Mouse (Mus musculus): ENCODE data around the gene Olfr159. TPM values are rescaled to one million over a fixed set of nuclear protein-coding genes. Genes with fewer than 3 reads are reported as not detected.

The Olfr159 gene
- total RNA-seq, 2 experiments from 2014 or later = not detected

DNA sequence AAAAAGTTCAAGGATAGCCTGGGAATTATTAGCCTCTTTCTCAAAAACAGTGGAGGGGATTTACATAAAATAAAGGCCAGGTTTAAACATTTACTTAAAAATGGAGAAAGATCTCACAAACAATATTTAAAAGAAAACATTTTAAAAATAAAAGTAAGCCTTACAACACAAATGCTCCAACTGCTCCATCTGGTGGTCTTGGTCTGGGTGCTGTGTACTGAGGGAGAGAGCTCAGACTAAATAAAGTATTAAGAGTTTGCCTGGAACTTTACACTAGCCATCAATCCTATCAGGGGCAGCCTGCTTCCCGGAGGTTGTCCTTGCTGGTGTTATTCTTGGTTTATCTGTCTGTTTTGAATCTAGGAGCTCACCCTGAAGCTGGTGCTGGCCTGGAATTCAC, 27.7 kb downstream of the Olfr159 start:
- peak; percentile 73 for TF ChIP-seq CTCF (conservative IDR thresholded peaks at IDR 0.05)
- H3K27ac ChIP-seq = no peak overlapping the region
- DNase-seq (ENCODE audit: low spot score in 2 of 2) = no peak

DNA sequence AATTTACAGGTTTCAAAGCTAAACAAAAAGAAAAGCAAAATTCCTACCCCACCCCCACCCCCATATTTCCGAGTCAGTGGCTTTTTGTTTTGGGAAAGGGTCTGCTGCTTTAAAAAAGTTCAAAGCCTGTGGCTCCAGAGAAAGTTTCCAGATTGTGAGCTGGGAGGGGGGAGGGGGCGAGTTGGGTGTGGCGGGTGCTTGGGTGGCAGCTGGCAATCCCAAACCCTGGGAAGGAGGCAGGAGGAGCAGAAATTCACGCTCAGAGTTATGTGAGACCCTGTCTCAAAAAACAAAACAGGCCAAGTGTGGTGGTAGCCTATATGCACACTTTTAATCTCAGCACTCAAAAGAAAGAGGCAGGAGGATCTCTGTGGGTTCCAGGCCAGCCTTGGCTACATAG, 28.2 kb downstream of the Olfr159 start:
- no peak for TF ChIP-seq CTCF (conservative IDR thresholded peaks at IDR 0.05)
- no peak for DNase-seq (ENCODE audit: low spot score in 2 of 2)

More for the DNA sequence above, 27.7 kb downstream of the Olfr159 start:
- no peak overlapping the region for H3K4me3 ChIP-seq

DNA sequence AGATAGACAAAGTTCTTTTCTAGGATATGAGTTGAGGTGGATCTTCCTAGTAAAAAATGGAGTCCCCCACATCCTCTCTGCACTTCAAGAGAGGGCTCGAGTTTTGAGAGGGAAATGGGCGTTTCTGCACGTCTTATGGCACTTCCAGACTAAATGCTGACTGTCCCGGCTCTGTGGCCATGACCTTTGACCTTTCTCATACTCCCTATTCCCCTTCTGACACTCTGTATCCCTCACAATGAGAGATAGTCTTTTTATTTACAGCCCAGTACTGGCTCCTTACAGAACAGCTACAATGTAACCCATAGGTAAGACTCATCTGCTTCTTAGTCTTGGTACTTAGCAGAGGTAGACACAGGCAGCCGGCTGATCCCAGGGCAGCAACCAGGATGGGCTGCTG, 29.3 kb downstream of the Olfr159 start:
- no peak for DNase-seq (ENCODE audit: low spot score in 2 of 2)
- TF ChIP-seq CTCF (conservative IDR thresholded peaks at IDR 0.05) = no peak
- H3K27ac ChIP-seq = no peak overlapping the region
- H3K4me3 ChIP-seq = no peak overlapping the region

More for the DNA sequence above, 28.2 kb downstream of the Olfr159 start:
- Histone ChIP-seq H3K27ac (no peak overlapping the region), H3K4me3 (no peak overlapping the region)

DNA sequence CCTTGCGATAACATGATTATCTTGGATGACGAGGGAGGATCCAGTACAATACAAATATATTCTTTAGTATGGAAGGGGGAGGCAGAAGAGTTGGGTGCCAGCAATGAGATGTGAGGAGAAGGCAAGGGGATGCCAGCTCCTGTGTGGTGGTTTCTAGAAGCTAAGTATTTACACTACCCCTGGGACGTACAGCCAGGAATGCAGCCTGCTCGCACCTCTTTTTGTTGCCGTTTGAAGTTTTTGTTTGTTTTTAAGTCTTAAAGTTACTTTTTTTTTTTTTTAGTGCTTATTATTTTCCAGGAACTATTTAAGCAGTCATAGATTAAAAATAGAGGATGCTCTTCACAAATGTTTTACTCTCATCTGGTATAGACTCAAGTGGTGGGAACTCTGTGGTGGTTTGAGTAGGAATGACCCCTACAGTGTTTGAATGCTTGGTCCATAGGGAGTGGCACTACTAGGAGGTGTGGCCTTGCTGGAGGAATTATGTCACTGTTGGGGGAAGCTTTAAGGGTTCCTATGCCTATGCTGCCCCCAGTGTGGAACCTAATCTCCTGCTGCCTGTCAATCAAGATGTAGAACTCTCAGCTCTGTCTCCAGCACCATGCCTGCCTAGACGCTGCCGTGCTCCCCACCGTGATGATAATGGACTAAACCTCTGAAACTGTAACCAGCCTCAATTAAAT, 31.7 kb downstream of the Olfr159 start:
- no peak for DNase-seq (ENCODE audit: low spot score in 2 of 2)
- Histone ChIP-seq H3K27ac (no peak overlapping the region), H3K4me3 (no peak overlapping the region)
- TF ChIP-seq CTCF (conservative IDR thresholded peaks at IDR 0.05) = no peak

- no peak overlapping the region for H3K27ac ChIP-seq
These were observed 33.7 kb downstream of the Olfr159 start for GRCm38 (mm10) chr4:43737144-43737543.

GRCm38 (mm10) chr4:43733186-43733585, 37.6 kb downstream of the Olfr159 start:
- no peak for DNase-seq (ENCODE audit: low spot score in 2 of 2)
- Histone ChIP-seq H3K4me3 (no peak overlapping the region), H3K27ac (no peak overlapping the region)
- TF ChIP-seq CTCF (conservative IDR thresholded peaks at IDR 0.05) = no peak

More at GRCm38 (mm10) chr4:43737144-43737543, 33.7 kb downstream of the Olfr159 start:
- no peak for TF ChIP-seq CTCF (conservative IDR thresholded peaks at IDR 0.05)
- H3K4me3 ChIP-seq = no peak overlapping the region
- DNase-seq (ENCODE audit: low spot score in 2 of 2) = no peak

GRCm38 (mm10) chr4:43732171-43732570, 38.6 kb downstream of the Olfr159 start:
- H3K4me3 ChIP-seq = no peak overlapping the region

GRCm38 (mm10) chr4:43730750-43731297, 40.0 kb downstream of the Olfr159 start:
- Histone ChIP-seq H3K27ac (peak overlapping the region; percentile 64; the same call in 1 of the 2 replicates), H3K4me3 (no peak overlapping the region)
- DNase-seq (ENCODE audit: low spot score in 2 of 2) = no peak
- TF ChIP-seq CTCF (conservative IDR thresholded peaks at IDR 0.05) = 0 out of 2 replicates have a peak, but pooled peaks have one; percentile 13

More at GRCm38 (mm10) chr4:43732171-43732570, 38.6 kb downstream of the Olfr159 start:
- DNase-seq (ENCODE audit: low spot score in 2 of 2) = no peak
- H3K27ac ChIP-seq = peak overlapping the region; percentile 36; the same call in 1 of the 2 replicates
- TF ChIP-seq CTCF (conservative IDR thresholded peaks at IDR 0.05) = no peak

GRCm38 (mm10) chr4:43729794-43730550, 40.8 kb downstream of the Olfr159 start, which contains the start of gene Spaar:
Gene Spaar, plus strand, starts transcription at chr4:43730034.
- no peak for DNase-seq (ENCODE audit: low spot score in 2 of 2)
- no peak within 1 kb of the TSS; the same call in 1 of the 2 replicates for H3K4me3 ChIP-seq
- peak within 1 kb of the TSS; percentile 64 for H3K27ac ChIP-seq
- no peak for TF ChIP-seq CTCF (conservative IDR thresholded peaks at IDR 0.05)

- H3K27ac ChIP-seq = peak overlapping the region; percentile 57
- no peak for TF ChIP-seq CTCF (conservative IDR thresholded peaks at IDR 0.05)
- no peak for DNase-seq (ENCODE audit: low spot score in 2 of 2)
- H3K4me3 ChIP-seq = no peak overlapping the region
These were observed 41.7 kb downstream of the Olfr159 start for GRCm38 (mm10) chr4:43729126-43729525.

DNA sequence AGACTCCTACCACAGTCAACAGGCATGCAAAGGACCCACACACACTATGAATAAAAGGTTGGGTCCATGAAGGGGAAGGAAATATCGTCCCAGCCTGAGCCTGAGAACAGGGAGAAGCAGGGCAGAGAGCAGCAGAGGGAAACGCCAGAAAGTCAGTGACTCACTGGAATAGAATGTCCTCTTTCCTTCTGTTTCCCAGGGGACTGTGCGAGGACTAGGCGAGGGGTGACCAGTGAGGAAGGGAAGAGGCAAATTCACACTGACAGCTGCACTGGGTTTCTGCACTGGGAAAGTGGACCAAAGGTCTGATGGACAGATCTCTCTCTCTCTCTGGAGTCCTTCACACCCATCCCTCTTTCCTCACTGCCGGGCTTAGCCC, 42.2 kb downstream of the Olfr159 start:
- no peak for TF ChIP-seq CTCF (conservative IDR thresholded peaks at IDR 0.05)
- H3K4me3 ChIP-seq = no peak overlapping the region

GRCm38 (mm10) chr4:43727718-43728575, 42.9 kb downstream of the Olfr159 start:
- DNase-seq (ENCODE audit: low spot score in 2 of 2) = no peak
- Histone ChIP-seq H3K4me3 (no peak overlapping the region), H3K27ac (peak overlapping the region; percentile 62)
- TF ChIP-seq CTCF (conservative IDR thresholded peaks at IDR 0.05) = no peak

More for the DNA sequence above, 42.2 kb downstream of the Olfr159 start:
- peak overlapping the region; percentile 62 for H3K27ac ChIP-seq
- DNase-seq (ENCODE audit: low spot score in 2 of 2) = no peak

Data from layer of hippocampus, adult 2 months (tissue).